Mouse (Mus musculus): ENCODE data around the gene Cacna1c. TPM values are rescaled to one million over a fixed set of nuclear protein-coding genes. Genes with fewer than 3 reads are reported as not detected.

The Cacna1c gene
- polyA plus RNA-seq, 1 experiment, result 19.1 TPM

- TF ChIP-seq POLR2A (IDR thresholded peaks at IDR 0.05; ENCODE audit: borderline replicate concordance, extremely low read depth, insufficient read depth, insufficient read length, poor library complexity, severe bottlenecking), result no peak
- TF ChIP-seq CTCF (IDR thresholded peaks at IDR 0.05; ENCODE audit: borderline replicate concordance, extremely low read depth, insufficient read depth, insufficient read length), result no peak
- DNase-seq (ENCODE audit: low read depth), result no peak
Measured at GRCm38 (mm10) chr6:119204286-119204685, 8.1 kb upstream of the Cacna1c start.

GRCm38 (mm10) chr6:119201575-119201974, 5.4 kb upstream of the Cacna1c start:
- no peak for DNase-seq (ENCODE audit: low read depth)
- TF ChIP-seq POLR2A (IDR thresholded peaks at IDR 0.05; ENCODE audit: borderline replicate concordance, extremely low read depth, insufficient read depth, insufficient read length, poor library complexity, severe bottlenecking) (no peak), CTCF (IDR thresholded peaks at IDR 0.05; ENCODE audit: borderline replicate concordance, extremely low read depth, insufficient read depth, insufficient read length) (no peak)

- TF ChIP-seq POLR2A (IDR thresholded peaks at IDR 0.05; ENCODE audit: borderline replicate concordance, extremely low read depth, insufficient read depth, insufficient read length, poor library complexity, severe bottlenecking), result no peak
- no peak for TF ChIP-seq CTCF (IDR thresholded peaks at IDR 0.05; ENCODE audit: borderline replicate concordance, extremely low read depth, insufficient read depth, insufficient read length)
- DNase-seq (ENCODE audit: low read depth), result no peak
Measured at GRCm38 (mm10) chr6:119200362-119200761, 4.1 kb upstream of the Cacna1c start.

- DNase-seq (ENCODE audit: low read depth), result peak; percentile 53
- TF ChIP-seq CTCF (IDR thresholded peaks at IDR 0.05; ENCODE audit: borderline replicate concordance, extremely low read depth, insufficient read depth, insufficient read length) (no peak), POLR2A (IDR thresholded peaks at IDR 0.05; ENCODE audit: borderline replicate concordance, extremely low read depth, insufficient read depth, insufficient read length, poor library complexity, severe bottlenecking) (no peak)
Measured at GRCm38 (mm10) chr6:119199274-119199879, 3.2 kb upstream of the Cacna1c start.

- DNase-seq (ENCODE audit: low read depth), result peak; percentile 85
- no peak for TF ChIP-seq POLR2A (IDR thresholded peaks at IDR 0.05; ENCODE audit: borderline replicate concordance, extremely low read depth, insufficient read depth, insufficient read length, poor library complexity, severe bottlenecking)
- no peak for TF ChIP-seq CTCF (IDR thresholded peaks at IDR 0.05; ENCODE audit: borderline replicate concordance, extremely low read depth, insufficient read depth, insufficient read length)
Measured at GRCm38 (mm10) chr6:119198534-119199273, 2.5 kb upstream of the Cacna1c start.

- TF ChIP-seq CTCF (IDR thresholded peaks at IDR 0.05; ENCODE audit: borderline replicate concordance, extremely low read depth, insufficient read depth, insufficient read length) (no peak), POLR2A (IDR thresholded peaks at IDR 0.05; ENCODE audit: borderline replicate concordance, extremely low read depth, insufficient read depth, insufficient read length, poor library complexity, severe bottlenecking) (no peak)
- DNase-seq (ENCODE audit: low read depth), result no peak
Measured at GRCm38 (mm10) chr6:119194601-119195000, 1.6 kb downstream of the Cacna1c start.

GRCm38 (mm10) chr6:119194161-119194560, 2.1 kb downstream of the Cacna1c start:
- DNase-seq (ENCODE audit: low read depth), result no peak
- no peak for TF ChIP-seq POLR2A (IDR thresholded peaks at IDR 0.05; ENCODE audit: borderline replicate concordance, extremely low read depth, insufficient read depth, insufficient read length, poor library complexity, severe bottlenecking)
- TF ChIP-seq CTCF (IDR thresholded peaks at IDR 0.05; ENCODE audit: borderline replicate concordance, extremely low read depth, insufficient read depth, insufficient read length), result no peak

- TF ChIP-seq CTCF (IDR thresholded peaks at IDR 0.05; ENCODE audit: borderline replicate concordance, extremely low read depth, insufficient read depth, insufficient read length) (no peak), POLR2A (IDR thresholded peaks at IDR 0.05; ENCODE audit: borderline replicate concordance, extremely low read depth, insufficient read depth, insufficient read length, poor library complexity, severe bottlenecking) (no peak)
- DNase-seq (ENCODE audit: low read depth), result no peak
Measured at GRCm38 (mm10) chr6:119193571-119194154, 2.6 kb downstream of the Cacna1c start.

- TF ChIP-seq CTCF (IDR thresholded peaks at IDR 0.05; ENCODE audit: borderline replicate concordance, extremely low read depth, insufficient read depth, insufficient read length) (no peak), POLR2A (IDR thresholded peaks at IDR 0.05; ENCODE audit: borderline replicate concordance, extremely low read depth, insufficient read depth, insufficient read length, poor library complexity, severe bottlenecking) (no peak)
- DNase-seq (ENCODE audit: low read depth), result no peak
Measured at GRCm38 (mm10) chr6:119191478-119191877, 4.7 kb downstream of the Cacna1c start.

- DNase-seq (ENCODE audit: low read depth), result no peak
- TF ChIP-seq CTCF (IDR thresholded peaks at IDR 0.05; ENCODE audit: borderline replicate concordance, extremely low read depth, insufficient read depth, insufficient read length) (no peak), POLR2A (IDR thresholded peaks at IDR 0.05; ENCODE audit: borderline replicate concordance, extremely low read depth, insufficient read depth, insufficient read length, poor library complexity, severe bottlenecking) (no peak)
Measured at GRCm38 (mm10) chr6:119187631-119188030, 8.6 kb downstream of the Cacna1c start.

- TF ChIP-seq POLR2A (IDR thresholded peaks at IDR 0.05; ENCODE audit: borderline replicate concordance, extremely low read depth, insufficient read depth, insufficient read length, poor library complexity, severe bottlenecking) (no peak), CTCF (IDR thresholded peaks at IDR 0.05; ENCODE audit: borderline replicate concordance, extremely low read depth, insufficient read depth, insufficient read length) (peak; percentile 56; the same call in 1 of the 2 replicates)
- peak; percentile 46 for DNase-seq (ENCODE audit: low read depth)
Measured at GRCm38 (mm10) chr6:119186658-119187057, 9.6 kb downstream of the Cacna1c start.
